Mouse (Mus musculus): ENCODE results near the gene Myh9.

GRCm38 (mm10) chr15:77856541-77856940 is 14.6 kb upstream of the Myh9 start:
- TF ChIP-seq CTCF (conservative IDR thresholded peaks at IDR 0.05; ENCODE audit: insufficient read depth, insufficient read length, low read depth, low read length) = no peak
- no peak for TF ChIP-seq POLR2A (IDR thresholded peaks at IDR 0.05; ENCODE audit: low read depth, low read length)
